Mouse (Mus musculus) kidney, embryonic 15.5 days (tissue): ENCODE measurements around the gene Alg1. TPM values are rescaled to one million over a fixed set of nuclear protein-coding genes. Genes with fewer than 3 reads are reported as not detected.
"Not testable (repeated sequence)": the region's sequence is repeated elsewhere in the genome, so short reads cannot be mapped to it uniquely, and the experiment has no call there.

Source experiments
- ATAC-seq: fragments of 200-750 bp; cut with Nextera tagmentation; replicated peaks from 2 replicates; pipeline ENCODE4 v1.8.0; 2017; ENCODE audit warnings: moderate TSS enrichment; ENCODE audit not compliant: low FRiP score
- H3K27ac ChIP-seq: fragments of 300-500 bp; sonication (generic); 2 replicates; pipeline ENCODE4 v1.5.1; 2015; ENCODE audit warnings: mild to moderate bottlenecking, inconsistent platforms
- H3K27me3 ChIP-seq: fragments of 300-500 bp; sonication (generic); 2 replicates; pipeline ENCODE4 v1.6.1; 2015; ENCODE audit warnings: inconsistent platforms
- H3K36me3 ChIP-seq: fragments of 300-500 bp; sonication (generic); 2 replicates; pipeline ENCODE4 v1.6.1; 2015; ENCODE audit warnings: inconsistent platforms
- H3K4me1 ChIP-seq: fragments of 300-500 bp; sonication (generic); 2 replicates; pipeline ENCODE4 v1.6.1; 2015; ENCODE audit warnings: inconsistent platforms
- H3K4me2 ChIP-seq: fragments of 300-500 bp; sonication (generic); 2 replicates; pipeline ENCODE4 v1.6.1; 2015; ENCODE audit warnings: moderate library complexity, mild to moderate bottlenecking, inconsistent platforms
- H3K4me3 ChIP-seq: fragments of 300-500 bp; sonication (generic); replicated peaks from 2 replicates; pipeline ENCODE4 v1.5.1; 2015; ENCODE audit warnings: mild to moderate bottlenecking, inconsistent platforms
- H3K9ac ChIP-seq: fragments of 300-500 bp; sonication (generic); 2 replicates; pipeline ENCODE4 v1.6.1; 2015; ENCODE audit warnings: mild to moderate bottlenecking, inconsistent platforms
- H3K9me3 ChIP-seq: fragments of 300-500 bp; sonication (generic); replicated peaks from 2 replicates; pipeline ENCODE4 v1.6.1; 2016; ENCODE audit warnings: inconsistent platforms
- WGBS: fragments of 180-500 bp; shearing (Covaris S2); methylation state at CpG from one replicate; pipeline ENCODE4 v1.1.7; 2015; ENCODE audit warnings: mixed read lengths; 5-methylcytosine and 5-hydroxymethylcytosine counted together
- polyA plus RNA-seq: library from polyadenylated mRNA; unstranded; fragments of >200 nt; fragmentation: Nextera tagmentation; extraction: Ambion mirVana; gene quantifications from 2 replicates; pipeline ENCODE4 v1.2.1, GENCODE M21; 2015

Gene Alg1
- polyA plus RNA-seq, 1 experiment from 2014 or later = 35.8 TPM

GRCm38 (mm10) chr16:5210365-5210764, 23.1 kb upstream of the Alg1 start:
- H3K4me2 ChIP-seq = no peak overlapping the region
- no peaks in the 10 kb centered on the region for H3K27me3 ChIP-seq
- WGBS = 72% methylated on average over 2 of the region's 2 CpGs
- no peaks in the 10 kb centered on the region for H3K36me3 ChIP-seq
- no peak overlapping the region for H3K4me3 ChIP-seq
- no peaks in the 10 kb centered on the region for H3K4me1 ChIP-seq
- no peak overlapping the region for H3K9ac ChIP-seq
- no peaks in the 10 kb centered on the region for H3K9me3 ChIP-seq
- no peak for ATAC-seq
- no peak overlapping the region for H3K27ac ChIP-seq

DNA sequence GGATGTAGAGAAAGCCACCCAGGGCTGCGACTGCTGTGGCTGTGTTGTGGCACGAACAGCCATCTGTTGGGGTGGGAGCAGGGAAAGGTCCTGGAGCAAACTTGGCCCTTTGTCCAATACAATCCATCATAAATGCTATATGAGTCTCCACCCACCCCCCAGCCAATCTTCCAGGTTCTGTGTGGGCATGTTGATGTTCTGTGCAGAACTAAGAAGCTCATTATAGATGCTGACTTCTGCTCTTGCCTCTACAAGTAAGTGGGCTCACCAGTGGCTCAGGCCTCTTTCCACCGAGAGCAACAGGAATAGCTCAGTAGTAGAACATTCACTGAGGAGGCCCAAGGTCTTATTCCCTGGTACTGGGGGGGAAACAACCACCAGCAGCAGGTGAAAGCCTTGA, 21.3 kb upstream of the Alg1 start:
- no peak overlapping the region for H3K9ac ChIP-seq
- H3K27me3 ChIP-seq = no peaks in the 10 kb centered on the region
- H3K4me3 ChIP-seq = no peak overlapping the region
- no peak overlapping the region for H3K4me2 ChIP-seq
- no peaks in the 10 kb centered on the region for H3K36me3 ChIP-seq
- no peaks in the 10 kb centered on the region for H3K9me3 ChIP-seq
- no peak for ATAC-seq
- H3K27ac ChIP-seq = no peak overlapping the region
- no peaks in the 10 kb centered on the region for H3K4me1 ChIP-seq
- WGBS = 79% methylated on average over 3 of the region's 3 CpGs

GRCm38 (mm10) chr16:5214126-5214525, 19.3 kb upstream of the Alg1 start:
- Histone ChIP-seq H3K4me3 (no peak overlapping the region), H3K9me3 (no peaks in the 10 kb centered on the region), H3K27ac (no peak overlapping the region), H3K27me3 (no peaks in the 10 kb centered on the region; the same call in 1 of the 2 replicates), H3K4me1 (0 out of 2 replicates have a peak, but pooled peaks cover 4% of the 10 kb centered on the region), H3K4me2 (no peak overlapping the region), H3K9ac (no peak overlapping the region), H3K36me3 (no peaks in the 10 kb centered on the region)
- ATAC-seq = no peak
- WGBS = 92% methylated on average over 2 of the region's 2 CpGs

DNA sequence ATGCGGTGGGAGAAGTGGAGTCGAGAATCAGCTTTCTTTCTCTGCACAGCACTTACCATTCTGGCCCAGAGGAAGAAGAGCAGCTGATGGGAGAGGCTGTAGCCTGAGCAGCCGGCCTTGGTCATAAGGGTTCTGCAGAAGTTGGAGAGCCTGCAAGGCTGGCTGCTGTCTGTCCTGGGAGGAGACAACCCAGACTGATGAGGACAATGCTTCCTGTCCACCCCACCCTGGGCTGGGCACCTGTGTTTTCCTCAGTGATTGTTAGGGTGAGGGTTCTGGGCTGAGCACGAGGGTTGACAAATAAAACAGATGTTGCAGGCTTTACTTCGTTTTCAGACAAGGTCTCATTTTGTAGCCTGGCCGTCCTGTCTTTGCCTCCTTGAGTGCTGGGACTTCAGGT, 16.7 kb upstream of the Alg1 start:
- Histone ChIP-seq H3K9me3 (no peaks in the 10 kb centered on the region), H3K36me3 (no peaks in the 10 kb centered on the region), H3K27me3 (peaks cover 3% of the 10 kb centered on the region), H3K4me2 (no peak overlapping the region), H3K27ac (no peak overlapping the region), H3K4me3 (no peak overlapping the region), H3K4me1 (0 out of 2 replicates have a peak, but pooled peaks cover 4% of the 10 kb centered on the region), H3K9ac (no peak overlapping the region)
- ATAC-seq = no peak
- 54% methylated on average over 6 of the region's 6 CpGs for WGBS

DNA sequence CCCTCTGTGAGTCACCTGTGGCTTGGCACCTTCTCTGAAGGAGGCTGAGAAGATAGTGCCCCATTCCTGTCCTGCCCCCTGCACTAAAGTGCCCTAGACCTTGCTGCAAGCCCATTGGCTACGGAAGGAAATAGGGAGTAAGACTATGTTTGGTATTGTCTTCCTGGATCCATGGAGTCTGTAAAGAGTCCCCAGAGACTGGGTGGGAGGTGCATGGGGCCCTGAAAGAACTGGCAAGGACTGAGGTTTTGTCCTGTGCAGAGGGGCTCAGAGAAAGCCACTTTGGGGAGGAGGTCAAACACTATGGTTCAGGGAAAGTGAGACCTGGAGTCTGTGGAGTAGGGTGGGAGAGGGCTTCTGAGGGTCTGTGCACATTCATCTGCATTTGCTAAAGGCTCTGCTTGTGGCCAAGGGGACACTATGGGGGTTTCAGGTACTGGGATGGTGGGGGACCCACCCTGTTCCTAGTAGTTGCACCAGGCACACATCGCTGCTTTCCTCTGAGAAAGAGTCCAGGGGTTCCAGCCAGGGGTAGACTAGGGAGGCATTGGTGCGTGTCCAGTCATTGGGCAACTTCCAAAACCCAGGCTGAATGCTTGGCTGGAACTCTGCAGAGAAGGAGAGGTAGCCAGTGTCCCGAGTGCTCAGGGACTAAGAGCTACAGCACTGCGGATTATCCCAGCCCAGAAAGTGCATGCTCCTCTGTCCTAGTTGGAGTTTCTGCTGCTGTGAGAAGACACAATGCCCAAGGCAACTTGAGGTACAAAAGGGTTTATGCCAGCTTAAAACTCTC, 15.9 kb upstream of the Alg1 start:
- Histone ChIP-seq H3K9ac (no peak overlapping the region), H3K9me3 (no peaks in the 10 kb centered on the region), H3K36me3 (no peaks in the 10 kb centered on the region), H3K27me3 (peaks cover 3% of the 10 kb centered on the region), H3K4me2 (no peak overlapping the region), H3K4me3 (no peak overlapping the region), H3K4me1 (0 out of 2 replicates have a peak, but pooled peaks cover 4% of the 10 kb centered on the region), H3K27ac (no peak overlapping the region)
- ATAC-seq = peak; percentile 56; the same call in 1 of the 2 replicates
- WGBS = 66% methylated on average over 5 of the region's 5 CpGs

GRCm38 (mm10) chr16:5221403-5221802, 12.0 kb upstream of the Alg1 start:
- WGBS = 62% methylated on average over 4 of the region's 4 CpGs
- Histone ChIP-seq H3K36me3 (no peaks in the 10 kb centered on the region), H3K4me3 (no peak overlapping the region), H3K9ac (no peak overlapping the region), H3K4me2 (no peak overlapping the region), H3K27ac (no peak overlapping the region), H3K27me3 (peaks cover 3% of the 10 kb centered on the region), H3K4me1 (0 out of 2 replicates have a peak, but pooled peaks cover 4% of the 10 kb centered on the region), H3K9me3 (no peaks in the 10 kb centered on the region)
- ATAC-seq = no peak

DNA sequence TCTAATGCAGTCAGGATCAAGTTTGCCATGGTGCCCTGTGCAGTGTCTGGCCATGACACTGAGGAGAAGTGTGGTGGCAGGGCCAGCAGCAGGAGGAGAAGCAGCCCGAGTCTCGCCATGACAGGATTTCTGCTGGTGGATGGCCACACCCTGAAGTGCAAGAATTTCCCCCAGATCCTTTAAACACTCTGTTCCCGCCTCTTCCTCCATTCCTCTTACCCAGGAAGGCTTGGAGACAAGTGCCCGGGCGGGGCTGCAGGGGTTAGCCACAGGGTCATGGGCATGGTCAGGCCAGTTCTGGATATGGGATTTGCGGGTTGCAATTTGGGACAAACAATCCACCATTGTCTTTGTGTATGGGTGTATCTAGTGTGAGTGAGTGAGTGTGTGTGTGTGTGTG, 11.3 kb upstream of the Alg1 start, which contains the start of gene AU021092:
Gene AU021092 (minus strand): TSS at position 160 of the 400 bp plus-strand sequence.
- Histone ChIP-seq H3K9ac (no peak within 1 kb of the TSS), H3K4me2 (peak within 1 kb of the TSS; percentile 10; the same call in 1 of the 2 replicates), H3K4me1 (0 out of 2 replicates have a peak, but pooled peaks cover 4% of the 10 kb centered on the region), H3K36me3 (no peaks in the 10 kb centered on the region), H3K9me3 (no peaks in the 10 kb centered on the region), H3K4me3 (no peak within 1 kb of the TSS), H3K27me3 (peaks cover 3% of the 10 kb centered on the region), H3K27ac (no peak within 1 kb of the TSS)
- ATAC-seq = no peak
- WGBS = 59% methylated on average over 6 of the region's 6 CpGs

DNA sequence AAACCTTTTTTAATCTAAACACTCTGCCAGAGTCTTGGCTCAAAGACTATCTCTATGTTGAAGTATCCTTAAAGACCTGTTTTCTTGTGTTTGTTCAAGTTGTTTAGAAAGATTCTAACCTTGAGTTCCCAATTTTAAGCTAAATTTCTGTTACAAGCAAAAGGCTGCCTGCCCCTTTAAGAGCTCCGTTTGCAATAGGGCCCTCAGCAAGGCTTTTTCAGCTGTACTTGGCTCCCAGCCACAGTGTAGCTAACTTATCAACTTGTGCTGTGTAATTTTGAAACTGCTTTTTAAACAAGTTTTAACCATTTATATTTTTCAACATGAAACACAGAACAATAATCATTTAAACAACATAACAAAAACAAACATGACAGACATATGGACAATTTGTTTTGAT, 6.9 kb upstream of the Alg1 start:
- 7% methylated on average over 1 of the region's 1 CpGs for WGBS
- not testable (repeated sequence) for H3K4me1 ChIP-seq, H3K9ac ChIP-seq, H3K27ac ChIP-seq, H3K9me3 ChIP-seq, ATAC-seq, H3K27me3 ChIP-seq, H3K36me3 ChIP-seq, H3K4me3 ChIP-seq, H3K4me2 ChIP-seq

- H3K4me3 ChIP-seq, ATAC-seq, H3K4me1 ChIP-seq, H3K36me3 ChIP-seq, H3K9ac ChIP-seq, H3K9me3 ChIP-seq, H3K27me3 ChIP-seq, H3K27ac ChIP-seq, H3K4me2 ChIP-seq: not testable (repeated sequence)
- WGBS = 72% methylated on average over 19 of the region's 19 CpGs
Measured at GRCm38 (mm10) chr16:5227501-5227900, 5.9 kb upstream of the Alg1 start.

- H3K36me3 ChIP-seq, H3K9me3 ChIP-seq, H3K4me2 ChIP-seq, H3K4me1 ChIP-seq, H3K27ac ChIP-seq, H3K27me3 ChIP-seq, H3K9ac ChIP-seq, ATAC-seq, H3K4me3 ChIP-seq: not testable (repeated sequence)
- 53% methylated on average over 3 of the region's 3 CpGs for WGBS
Measured at GRCm38 (mm10) chr16:5228103-5228502, 5.3 kb upstream of the Alg1 start.

DNA sequence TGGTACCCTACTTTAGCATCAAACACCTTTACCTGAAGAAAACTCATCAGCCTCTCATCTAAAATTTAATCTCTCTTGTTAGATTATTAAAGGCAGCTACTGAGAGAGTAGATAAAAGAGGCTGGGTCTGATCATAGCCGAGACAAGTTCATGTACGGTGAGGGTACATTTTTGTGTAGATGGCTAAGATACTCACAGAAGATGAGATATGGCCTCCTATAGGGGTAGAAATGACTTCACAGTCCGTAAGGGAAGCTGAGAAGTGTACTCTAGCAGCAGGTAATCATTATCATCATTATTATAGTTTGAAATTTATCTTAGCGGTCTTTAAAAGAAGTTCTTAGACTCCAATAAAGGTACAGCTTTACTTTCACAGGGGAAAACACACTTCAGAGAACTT, 439 bp upstream of the Alg1 start:
- no peaks in the 10 kb centered on the region for H3K27me3 ChIP-seq
- 0 out of 2 replicates have a peak, but pooled peaks cover 4% of the 10 kb centered on the region for H3K9me3 ChIP-seq
- no peak; the same call in 1 of the 2 replicates for ATAC-seq
- H3K4me1 ChIP-seq = peaks cover 13% of the 10 kb centered on the region
- H3K4me3 ChIP-seq = peak overlapping the region; percentile 65
- whole genome bisulfite sequencing = 72% methylated on average over 4 of the region's 4 CpGs
- H3K4me2 ChIP-seq = peak overlapping the region; percentile 48
- H3K9ac ChIP-seq = no peak overlapping the region
- H3K36me3 ChIP-seq = 0 out of 2 replicates have a peak, but pooled peaks cover 4% of the 10 kb centered on the region
- H3K27ac ChIP-seq = no peak overlapping the region

GRCm38 (mm10) chr16:5242355-5242754, 8.9 kb downstream of the Alg1 start:
- peaks cover 90% of the 10 kb centered on the region for H3K36me3 ChIP-seq
- no peak overlapping the region for H3K4me3 ChIP-seq
- WGBS = 87% methylated on average over 4 of the region's 4 CpGs
- no peak overlapping the region for H3K4me2 ChIP-seq
- no peaks in the 10 kb centered on the region for H3K27me3 ChIP-seq
- no peak for ATAC-seq
- H3K9me3 ChIP-seq = no peaks in the 10 kb centered on the region
- no peak overlapping the region for H3K27ac ChIP-seq
- H3K4me1 ChIP-seq = no peaks in the 10 kb centered on the region
- no peak overlapping the region for H3K9ac ChIP-seq
